Mouse (Mus musculus) T-helper 1 cell (primary cell): ENCODE measurements around the gene Olfml2b.

Source experiments
- in situ Hi-C: fragments of 300-600 bp; cut with MboI, MseI; formaldehyde crosslinking; loops from one replicate; pipeline ENCODE4 v1.15.1; 2025; ENCODE audit warnings: high pct_unique_total_duplicates

The Olfml2b gene

GRCm38 (mm10) chr1:170728524-170728923, 84.2 kb downstream of the Olfml2b start:
- in situ Hi-C loops, result no loop called here

GRCm38 (mm10) chr1:170729267-170729962, 85.1 kb downstream of the Olfml2b start:
- in situ Hi-C loops, result no loop called here

- in situ Hi-C loops, result no loop called here
Observed at GRCm38 (mm10) chr1:170731865-170732595, 87.7 kb downstream of the Olfml2b start.
